Mouse (Mus musculus): ENCODE measurements at regions not wholly inside any gene's neighbourhood (a gene's known extent, or its start where the extent isn't known, plus 50 kb on each side); places are given as distances from the start of the nearest gene placed in this dataset. TPM values are rescaled to one million over a fixed set of nuclear protein-coding genes. Genes with fewer than 3 reads are reported as not detected.

DNA sequence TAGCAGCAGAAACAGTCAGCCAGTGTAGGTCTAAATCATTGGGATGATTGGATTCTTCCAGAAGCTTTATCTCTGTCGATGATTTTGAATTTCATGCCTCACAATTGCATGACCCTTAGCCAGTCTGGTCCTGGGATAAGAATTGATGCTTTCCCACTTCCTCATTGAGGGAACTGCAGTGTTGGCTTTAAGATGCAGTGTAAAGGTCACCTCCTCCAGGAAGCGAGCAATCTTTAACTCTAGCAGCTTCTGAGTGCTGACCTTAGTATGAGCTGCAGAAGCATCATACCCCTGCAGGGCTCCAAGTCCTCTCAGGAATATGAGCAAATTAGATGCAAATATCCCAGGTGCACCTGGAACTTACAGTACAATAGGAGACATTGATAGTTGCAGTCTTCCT is 1132.2 kb upstream of the A1bg start:
- no peak overlapping the region for H3K4me3 ChIP-seq (replicated peaks)
- no peak overlapping the region for H3K27ac ChIP-seq
- H3K27me3 ChIP-seq (replicated peaks), result no peaks in the 10 kb centered on the region
- no peaks in the 10 kb centered on the region for H3K9me3 ChIP-seq
- 59% methylated on average over 2 of the region's 2 CpGs for WGBS
- no peak overlapping the region for H3K9ac ChIP-seq
- H3K36me3 ChIP-seq, result no peaks in the 10 kb centered on the region
- H3K4me2 ChIP-seq, result no peak overlapping the region
- no peak for ATAC-seq (ENCODE audit: insufficient read depth, low FRiP score, low read depth)
- peaks cover 10% of the 10 kb centered on the region for H3K4me1 ChIP-seq

DNA sequence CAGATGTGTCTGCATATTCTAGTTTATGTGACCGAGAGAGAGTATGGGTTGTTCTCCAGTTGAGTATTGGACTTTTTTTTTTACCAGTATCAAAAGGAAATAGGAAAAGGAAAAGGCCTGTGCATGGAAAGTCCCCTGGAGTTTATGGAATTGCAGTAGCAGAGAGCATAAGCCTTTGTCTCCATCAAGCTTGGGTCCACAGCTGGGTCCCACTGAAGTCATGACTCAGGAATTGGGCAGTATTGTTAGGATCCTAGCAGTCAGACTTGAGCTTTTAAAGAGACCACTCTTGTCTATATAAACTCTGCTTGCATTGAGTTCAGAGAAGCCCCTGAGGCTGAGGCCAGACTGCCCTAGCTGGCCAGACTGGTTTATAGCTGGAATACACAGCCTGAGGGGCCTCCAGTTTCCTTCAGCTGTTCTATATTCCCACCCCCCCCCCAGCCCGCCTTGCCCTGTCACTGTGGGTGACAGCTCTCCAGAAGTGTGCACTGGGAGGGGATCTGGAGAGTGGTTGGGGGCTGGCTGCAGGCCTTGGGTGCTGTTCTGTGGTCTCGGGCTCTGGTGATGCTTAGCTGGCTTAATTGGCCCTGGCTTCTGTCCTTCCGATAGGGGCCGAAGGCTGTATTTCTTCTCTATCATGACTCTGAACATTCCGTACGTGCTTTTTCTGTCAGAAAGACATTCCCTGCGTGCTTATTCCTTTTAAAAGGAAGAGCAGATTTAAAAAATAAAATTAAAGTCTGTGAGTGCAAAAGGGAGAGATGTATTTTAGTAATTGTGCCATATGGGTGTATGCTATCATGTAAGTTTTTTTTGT is 1130.8 kb upstream of the A1bg start:
- H3K4me1 ChIP-seq, result peaks cover 10% of the 10 kb centered on the region
- no peak overlapping the region for H3K9ac ChIP-seq
- H3K9me3 ChIP-seq, result no peaks in the 10 kb centered on the region
- no peak overlapping the region for H3K4me3 ChIP-seq (replicated peaks)
- H3K27ac ChIP-seq, result peak overlapping the region; percentile 54
- WGBS, result 52% methylated on average over 8 of the region's 8 CpGs
- peak; percentile 67 for ATAC-seq (ENCODE audit: insufficient read depth, low FRiP score, low read depth)
- no peaks in the 10 kb centered on the region for H3K27me3 ChIP-seq (replicated peaks)
- no peaks in the 10 kb centered on the region for H3K36me3 ChIP-seq
- H3K4me2 ChIP-seq, result no peak overlapping the region

DNA sequence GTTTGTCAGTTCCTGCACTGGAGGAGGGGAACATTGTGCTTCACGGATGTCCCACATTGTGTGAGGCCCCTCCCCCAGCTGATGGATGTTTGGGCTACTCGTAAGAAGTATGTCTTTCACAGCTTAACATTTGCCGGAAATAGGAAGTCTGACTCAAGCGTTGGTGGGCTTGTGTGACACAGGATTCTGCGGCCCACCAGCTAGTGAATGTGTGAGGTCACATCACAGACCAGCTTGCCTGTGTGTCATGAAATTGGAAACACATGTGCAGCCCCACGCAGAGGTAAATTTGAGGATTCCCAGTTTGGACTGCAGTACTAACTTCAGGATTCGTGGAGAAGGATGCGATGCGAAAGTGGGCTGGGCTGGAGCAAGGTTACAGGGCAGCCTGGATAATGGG is 1126.6 kb upstream of the A1bg start:
- ATAC-seq (ENCODE audit: insufficient read depth, low FRiP score, low read depth), result no peak
- H3K27ac ChIP-seq, result no peak overlapping the region
- H3K9ac ChIP-seq, result no peak overlapping the region
- 64% methylated on average over 9 of the region's 9 CpGs for WGBS
- no peaks in the 10 kb centered on the region for H3K27me3 ChIP-seq (replicated peaks)
- peaks cover 10% of the 10 kb centered on the region for H3K4me1 ChIP-seq
- no peaks in the 10 kb centered on the region for H3K36me3 ChIP-seq
- H3K9me3 ChIP-seq, result no peaks in the 10 kb centered on the region
- no peak overlapping the region for H3K4me3 ChIP-seq (replicated peaks)
- no peak overlapping the region for H3K4me2 ChIP-seq

DNA sequence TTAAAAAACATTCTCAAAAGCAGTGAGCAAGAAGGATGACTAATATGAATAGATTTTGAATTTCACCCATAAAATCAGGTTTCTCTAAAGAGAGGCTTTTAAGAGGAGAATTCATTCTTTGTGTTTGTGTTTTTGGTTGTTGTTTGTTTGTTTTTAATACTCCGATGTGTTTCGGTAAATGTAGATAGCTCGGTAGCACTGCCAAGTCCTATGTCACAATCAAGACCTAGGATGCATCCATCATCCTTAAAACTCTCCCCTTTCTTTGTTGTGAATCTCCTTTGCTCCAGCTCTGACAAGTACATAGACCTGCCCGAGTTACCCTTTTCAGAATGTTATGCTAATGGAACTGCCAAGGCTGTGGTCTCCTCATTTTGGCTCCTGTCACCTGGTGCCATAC is 1126.2 kb upstream of the A1bg start:
- no peak overlapping the region for H3K27ac ChIP-seq
- no peak overlapping the region for H3K9ac ChIP-seq
- no peaks in the 10 kb centered on the region for H3K36me3 ChIP-seq
- no peak overlapping the region for H3K4me2 ChIP-seq
- H3K9me3 ChIP-seq, result no peaks in the 10 kb centered on the region
- WGBS, result 66% methylated on average over 4 of the region's 4 CpGs
- H3K4me1 ChIP-seq, result peaks cover 10% of the 10 kb centered on the region
- ATAC-seq (ENCODE audit: insufficient read depth, low FRiP score, low read depth), result no peak
- no peak overlapping the region for H3K4me3 ChIP-seq (replicated peaks)
- no peaks in the 10 kb centered on the region for H3K27me3 ChIP-seq (replicated peaks)

DNA sequence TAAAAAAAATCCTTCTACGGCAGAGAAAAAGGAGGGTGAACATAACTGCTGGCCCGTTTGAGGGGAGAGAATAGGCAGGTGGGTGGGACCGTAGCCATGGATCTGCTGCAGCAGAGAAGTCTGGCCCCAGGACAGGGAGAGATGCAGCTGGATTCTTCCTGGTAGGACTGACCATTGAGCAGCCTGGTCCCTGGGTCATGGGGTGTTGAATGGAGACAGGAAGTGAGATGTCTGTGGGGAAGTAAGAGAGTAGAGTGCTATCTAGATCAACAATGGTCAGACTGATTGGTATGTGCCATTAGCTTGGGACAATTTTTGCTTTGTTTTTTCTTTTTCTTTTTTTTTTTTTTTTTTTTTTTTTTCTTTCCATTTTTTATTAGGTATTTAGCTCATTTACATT is 1123.5 kb upstream of the A1bg start:
- H3K4me1 ChIP-seq, result peaks cover 6% of the 10 kb centered on the region
- 82% methylated on average over 3 of the region's 3 CpGs for WGBS
- H3K27me3 ChIP-seq (replicated peaks), result no peaks in the 10 kb centered on the region
- H3K4me2 ChIP-seq, result no peak overlapping the region
- no peak for ATAC-seq (ENCODE audit: insufficient read depth, low FRiP score, low read depth)
- H3K9ac ChIP-seq, result no peak overlapping the region
- no peak overlapping the region for H3K27ac ChIP-seq
- no peaks in the 10 kb centered on the region for H3K36me3 ChIP-seq
- H3K9me3 ChIP-seq, result no peaks in the 10 kb centered on the region
- no peak overlapping the region for H3K4me3 ChIP-seq (replicated peaks)

DNA sequence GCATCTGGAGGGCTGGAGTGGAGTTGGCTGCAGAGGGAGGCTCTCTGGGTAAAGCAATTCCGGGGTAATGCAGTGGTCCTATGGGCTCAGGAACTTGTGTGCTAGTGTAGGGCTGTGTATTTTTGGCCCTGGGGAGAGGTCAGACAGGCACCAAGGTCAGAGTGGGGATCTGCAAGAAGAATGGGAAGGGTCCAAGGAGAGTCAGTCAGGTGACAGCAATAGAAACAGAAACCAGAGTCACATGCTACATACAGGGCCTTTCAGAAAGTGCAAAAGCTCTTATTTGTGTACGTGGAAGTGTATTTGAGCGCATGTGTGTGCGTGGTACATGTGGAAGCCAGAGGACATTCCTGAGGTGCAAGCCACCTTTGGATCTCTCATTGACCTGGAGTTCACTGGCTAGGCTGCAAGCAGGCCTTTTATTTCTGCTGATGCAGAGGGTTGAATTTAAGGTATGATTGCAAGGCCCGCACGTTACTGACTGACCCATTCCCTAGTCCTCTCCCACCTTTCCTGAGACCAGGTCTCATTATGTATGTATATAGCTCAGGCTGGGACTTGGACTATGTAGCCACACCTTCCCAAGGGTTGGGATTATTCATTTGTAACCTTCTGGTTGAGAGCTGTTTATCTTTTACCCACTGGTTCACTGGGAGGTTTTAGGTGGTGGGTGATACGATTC is 1122.0 kb upstream of the A1bg start:
- no peak overlapping the region for H3K27ac ChIP-seq
- 90% methylated on average over 7 of the region's 7 CpGs for WGBS
- H3K9me3 ChIP-seq, result no peaks in the 10 kb centered on the region
- peaks cover 6% of the 10 kb centered on the region for H3K4me1 ChIP-seq
- ATAC-seq (ENCODE audit: insufficient read depth, low FRiP score, low read depth), result no peak
- no peaks in the 10 kb centered on the region for H3K36me3 ChIP-seq
- no peaks in the 10 kb centered on the region for H3K27me3 ChIP-seq (replicated peaks)
- H3K4me3 ChIP-seq (replicated peaks), result no peak overlapping the region
- H3K9ac ChIP-seq, result no peak overlapping the region
- no peak overlapping the region for H3K4me2 ChIP-seq

DNA sequence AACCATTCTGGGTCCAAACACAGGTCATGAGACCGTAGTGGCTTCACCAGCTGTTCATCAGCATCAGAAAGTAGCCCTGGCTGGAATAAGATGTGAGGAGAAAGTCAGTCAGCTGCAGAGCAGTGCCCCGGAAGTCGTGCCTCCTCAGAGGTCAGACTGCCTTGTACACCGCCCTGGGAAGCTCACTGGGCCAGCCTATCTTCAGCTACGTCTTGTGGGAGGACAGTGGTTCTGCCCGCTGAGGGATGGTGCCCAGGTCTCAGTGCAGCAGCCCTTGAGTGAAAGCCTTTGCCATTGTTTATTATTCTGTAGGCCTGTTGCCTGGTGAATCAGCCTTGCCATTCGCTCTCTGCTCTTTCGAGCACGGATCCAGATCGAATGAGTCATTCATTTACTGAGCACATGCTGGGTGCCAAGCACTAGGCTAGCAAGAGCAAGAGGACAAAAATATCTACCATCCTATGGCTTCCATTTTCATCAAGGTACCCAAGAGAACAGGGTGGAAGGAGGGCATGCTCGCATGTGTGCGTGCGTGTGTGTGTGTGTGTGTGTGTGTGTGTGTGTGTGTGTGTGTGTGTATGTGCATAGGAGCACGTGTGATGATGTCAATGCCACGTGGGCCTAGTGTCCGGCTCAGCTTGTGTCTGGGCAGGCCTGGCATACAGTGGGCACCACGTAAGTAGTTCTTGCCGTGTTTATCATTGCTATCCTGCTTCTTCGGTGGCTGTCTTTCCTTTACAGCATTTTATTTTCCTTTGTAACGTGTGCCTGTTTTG is 1121.0 kb upstream of the A1bg start:
- ATAC-seq (ENCODE audit: insufficient read depth, low FRiP score, low read depth), result no peak
- H3K27ac ChIP-seq, result no peak overlapping the region
- 77% methylated on average over 20 of the region's 20 CpGs for WGBS

GRCm38 (mm10) chr15:62042924-62043504 is 1120.2 kb upstream of the A1bg start:
- peaks cover 6% of the 10 kb centered on the region for H3K4me1 ChIP-seq
- H3K9me3 ChIP-seq, result no peaks in the 10 kb centered on the region
- no peak overlapping the region for H3K4me2 ChIP-seq
- H3K4me3 ChIP-seq (replicated peaks), result no peak overlapping the region
- no peaks in the 10 kb centered on the region for H3K36me3 ChIP-seq
- ATAC-seq (ENCODE audit: insufficient read depth, low FRiP score, low read depth), result no peak
- H3K27me3 ChIP-seq (replicated peaks), result no peaks in the 10 kb centered on the region
- 78% methylated on average over 6 of the region's 6 CpGs for WGBS
- H3K9ac ChIP-seq, result no peak overlapping the region
- no peak overlapping the region for H3K27ac ChIP-seq

More for the DNA sequence above, 1121.0 kb upstream of the A1bg start:
- Histone ChIP-seq H3K4me3 (replicated peaks) (no peak overlapping the region), H3K27me3 (replicated peaks) (no peaks in the 10 kb centered on the region), H3K9ac (no peak overlapping the region), H3K4me2 (no peak overlapping the region), H3K36me3 (no peaks in the 10 kb centered on the region), H3K9me3 (no peaks in the 10 kb centered on the region), H3K4me1 (peaks cover 6% of the 10 kb centered on the region)

Small RNAs in the stretch of these regions (microRNA-seq; reads per million reads assigned to microRNA genes)
- gene Gm24810, result not detected
